Mouse (Mus musculus): ENCODE measurements at regions not wholly inside any gene's neighbourhood (a gene's known extent, or its start where the extent isn't known, plus 50 kb on each side); places are given as distances from the start of the nearest gene placed in this dataset.

GRCm38 (mm10) chr3:40254376-40254775 is 276.7 kb upstream of the Intu start:
- TF ChIP-seq POLR2A (IDR thresholded peaks at IDR 0.05; ENCODE audit: extremely low read depth, insufficient read depth, low read length), result no peak
- no peak for TF ChIP-seq CTCF (IDR thresholded peaks at IDR 0.05; ENCODE audit: low read depth, low read length)

Data from liver, adult 2 months (tissue).